Mouse (Mus musculus): ENCODE results near the gene Fam221b. TPM values are rescaled to one million over a fixed set of nuclear protein-coding genes. Genes with fewer than 3 reads are reported as not detected.

Gene Fam221b
- 2.7 and 3.3 TPM in 2 replicates for polyA plus RNA-seq (2015; fragmentation: Nextera tagmentation; extraction: Ambion mirVana)

- 2% methylated on average over 38 of the region's 41 CpGs for WGBS
- H3K4me3 ChIP-seq (replicated peaks) = peak within 1 kb of the TSS; percentile 75
- H3K4me2 ChIP-seq = peak within 1 kb of the TSS; percentile 82
These were observed at the start of gene Fam221b, which contains the start of gene Tmem8b for GRCm38 (mm10) chr4:43668782-43669427. Gene Fam221b, minus strand, starts transcription at chr4:43669145. Gene Tmem8b, plus strand, starts transcription at chr4:43668971.

DNA sequence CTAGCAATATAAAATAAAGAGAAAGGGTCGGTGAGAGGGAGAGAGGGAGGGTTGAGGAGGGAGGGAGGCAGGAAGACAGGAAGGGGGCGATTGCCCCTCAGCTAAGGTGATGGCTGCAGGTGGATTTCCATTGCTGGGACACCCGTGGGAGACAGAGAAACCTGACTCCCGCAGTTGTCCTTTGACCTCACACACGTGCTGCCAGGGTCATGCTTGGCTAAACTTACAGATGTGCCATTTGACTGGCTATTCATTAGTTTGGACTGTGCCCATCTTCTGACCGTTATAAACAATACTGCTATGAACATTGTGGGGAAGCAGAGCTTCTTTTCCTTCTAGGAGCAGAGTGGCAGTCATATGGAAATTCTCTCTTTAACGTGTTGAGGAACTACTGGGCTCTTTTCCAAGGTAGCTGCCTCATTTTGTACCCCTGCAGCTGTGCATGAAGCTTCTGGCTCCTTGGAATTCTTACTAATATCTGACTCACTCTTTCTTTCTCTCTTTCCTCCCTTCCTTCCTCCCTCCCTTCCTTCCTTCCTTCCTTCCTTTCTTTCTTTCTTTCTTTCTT is 44.8 kb upstream of the Fam221b start:
- Histone ChIP-seq H3K36me3 (no peaks in the 10 kb centered on the region), H3K27me3 (peaks cover 10% of the 10 kb centered on the region), H3K27ac (no peak overlapping the region), H3K9me3 (replicated peaks) (no peaks in the 10 kb centered on the region), H3K4me1 (0 out of 2 replicates have a peak, but pooled peaks cover 6% of the 10 kb centered on the region), H3K4me2 (no peak overlapping the region), H3K4me3 (replicated peaks) (no peak overlapping the region), H3K9ac (no peak overlapping the region)
- WGBS = 22% methylated on average over 7 of the region's 7 CpGs
- no peak for ATAC-seq (replicated peaks; ENCODE audit: low FRiP score)

More at GRCm38 (mm10) chr4:43668782-43669427, at the start of gene Fam221b, which contains the start of gene Tmem8b:
- Histone ChIP-seq H3K9ac (peak within 1 kb of the TSS; percentile 78), H3K9me3 (replicated peaks) (no peaks in the 10 kb centered on the region), H3K27ac (peak within 1 kb of the TSS; percentile 68), H3K4me1 (peaks cover 21% of the 10 kb centered on the region), H3K36me3 (no peaks in the 10 kb centered on the region), H3K27me3 (peaks cover 27% of the 10 kb centered on the region)
- ATAC-seq (replicated peaks; ENCODE audit: low FRiP score) = peak; percentile 94

DNA sequence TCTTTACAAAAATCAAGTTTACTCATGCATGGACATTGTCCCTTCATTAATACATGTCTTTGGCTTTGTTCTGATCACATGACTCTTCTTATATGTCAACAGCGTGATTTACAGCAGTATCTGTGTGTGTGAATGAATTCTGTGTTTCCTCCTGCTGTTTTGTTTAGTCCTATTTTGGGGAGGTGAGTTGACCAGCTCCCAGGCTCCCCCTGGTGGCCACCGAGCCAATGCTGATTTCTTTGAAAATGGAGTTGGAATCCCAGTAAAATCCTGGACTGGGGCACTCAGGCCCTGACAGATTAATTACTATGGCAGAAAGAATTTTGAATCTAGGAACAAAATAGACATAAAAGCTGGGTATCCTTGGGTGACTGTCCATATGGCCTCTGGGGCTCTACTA is 42.9 kb upstream of the Fam221b start:
- no peak overlapping the region for H3K9ac ChIP-seq
- 4% methylated on average over 2 of the region's 2 CpGs for WGBS
- no peak overlapping the region for H3K27ac ChIP-seq
- H3K4me1 ChIP-seq = 0 out of 2 replicates have a peak, but pooled peaks cover 6% of the 10 kb centered on the region
- H3K36me3 ChIP-seq = no peaks in the 10 kb centered on the region
- H3K4me3 ChIP-seq (replicated peaks) = no peak overlapping the region
- ATAC-seq (replicated peaks; ENCODE audit: low FRiP score) = no peak
- H3K27me3 ChIP-seq = peaks cover 10% of the 10 kb centered on the region
- no peak overlapping the region for H3K4me2 ChIP-seq
- H3K9me3 ChIP-seq (replicated peaks) = no peaks in the 10 kb centered on the region

DNA sequence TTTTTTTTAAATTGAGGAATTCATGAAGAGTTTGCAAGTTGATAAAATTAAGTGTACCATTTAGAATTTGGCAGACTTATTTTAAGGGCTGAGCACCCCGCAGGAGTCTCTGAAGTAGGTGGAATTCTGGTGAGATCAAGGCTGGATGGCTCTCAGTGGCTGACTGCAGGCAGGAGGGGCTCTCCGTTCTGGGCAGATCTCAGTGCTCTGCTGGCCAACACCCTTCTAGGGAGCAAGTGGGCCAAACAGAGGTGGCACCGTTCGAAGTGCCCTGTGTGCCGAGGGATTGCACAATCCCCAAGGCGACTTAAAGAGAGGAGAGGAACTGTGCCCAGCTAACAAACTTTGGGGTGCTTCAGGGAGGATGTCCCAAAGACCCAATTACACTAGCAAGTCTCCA is 40.9 kb upstream of the Fam221b start, which contains the start of gene Olfr71:
Gene Olfr71, minus strand, starts transcription at position 387 of the 400 bp plus-strand sequence.
- H3K9ac ChIP-seq = no peak within 1 kb of the TSS
- H3K4me2 ChIP-seq = no peak within 1 kb of the TSS
- H3K4me1 ChIP-seq = 0 out of 2 replicates have a peak, but pooled peaks cover 6% of the 10 kb centered on the region
- H3K4me3 ChIP-seq (replicated peaks) = no peak within 1 kb of the TSS
- H3K36me3 ChIP-seq = no peaks in the 10 kb centered on the region
- ATAC-seq (replicated peaks; ENCODE audit: low FRiP score) = no peak
- 74% methylated on average over 6 of the region's 6 CpGs for WGBS
- peaks cover 14% of the 10 kb centered on the region for H3K27me3 ChIP-seq
- H3K27ac ChIP-seq = no peak within 1 kb of the TSS
- no peaks in the 10 kb centered on the region for H3K9me3 ChIP-seq (replicated peaks)

DNA sequence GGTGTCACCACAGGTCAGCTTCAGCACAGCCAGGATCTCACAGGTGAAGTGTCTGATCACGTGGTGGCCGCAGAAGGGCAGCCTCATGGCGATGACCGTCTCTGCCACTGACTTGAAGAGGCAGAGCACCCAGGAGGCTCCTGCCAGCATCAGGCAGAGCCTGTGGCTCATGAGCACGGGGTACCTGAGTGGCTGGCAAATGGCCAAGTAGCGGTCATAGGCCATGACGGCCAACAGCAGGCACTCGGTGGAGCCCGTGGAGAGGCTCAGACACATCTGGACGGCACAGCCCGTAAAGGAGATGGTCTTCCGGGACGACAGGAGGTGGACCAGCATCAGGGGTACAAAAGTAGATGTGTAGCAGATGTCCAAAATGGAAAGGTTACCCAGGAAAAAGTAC is 37.0 kb upstream of the Fam221b start:
- no peak overlapping the region for H3K4me3 ChIP-seq (replicated peaks)
- H3K9me3 ChIP-seq (replicated peaks) = no peaks in the 10 kb centered on the region
- no peak overlapping the region for H3K9ac ChIP-seq
- H3K27me3 ChIP-seq = peaks cover 14% of the 10 kb centered on the region
- H3K36me3 ChIP-seq = no peaks in the 10 kb centered on the region
- WGBS = 78% methylated on average over 13 of the region's 13 CpGs
- H3K4me1 ChIP-seq = 0 out of 2 replicates have a peak, but pooled peaks cover 10% of the 10 kb centered on the region
- H3K27ac ChIP-seq = no peak overlapping the region
- no peak for ATAC-seq (replicated peaks; ENCODE audit: low FRiP score)
- H3K4me2 ChIP-seq = no peak overlapping the region

DNA sequence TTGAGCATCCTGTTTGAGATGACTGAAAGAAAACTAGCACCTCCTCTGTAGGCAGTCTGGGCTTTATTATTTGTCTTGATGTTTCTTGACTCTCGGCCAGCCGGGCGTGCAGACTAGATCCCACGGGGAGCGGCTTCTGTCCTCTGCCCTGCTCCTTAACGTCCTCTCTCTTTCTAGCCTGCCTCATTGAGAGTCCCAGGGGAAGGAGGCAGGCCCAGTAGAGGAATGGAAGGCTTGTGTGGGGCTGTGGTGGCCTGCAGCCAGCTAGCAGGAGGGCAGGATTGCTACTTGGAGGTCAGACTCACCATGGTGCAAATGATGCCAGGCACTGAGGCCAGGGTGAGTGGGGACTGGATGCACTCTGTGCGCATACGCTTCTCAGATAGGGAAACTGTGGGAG is 34.9 kb upstream of the Fam221b start:
- Histone ChIP-seq H3K9me3 (replicated peaks) (no peaks in the 10 kb centered on the region), H3K36me3 (no peaks in the 10 kb centered on the region), H3K4me3 (replicated peaks) (no peak overlapping the region), H3K4me1 (0 out of 2 replicates have a peak, but pooled peaks cover 10% of the 10 kb centered on the region), H3K4me2 (no peak overlapping the region), H3K27ac (no peak overlapping the region), H3K27me3 (0 out of 2 replicates have a peak, but pooled peaks cover 4% of the 10 kb centered on the region), H3K9ac (no peak overlapping the region)
- 0 out of 2 replicates have a peak, but pooled peaks have one; percentile 15 for ATAC-seq (replicated peaks; ENCODE audit: low FRiP score)
- WGBS = 58% methylated on average over 8 of the region's 8 CpGs

GRCm38 (mm10) chr4:43703439-43703838 is 34.5 kb upstream of the Fam221b start:
- H3K27me3 ChIP-seq = 0 out of 2 replicates have a peak, but pooled peaks cover 4% of the 10 kb centered on the region
- no peak overlapping the region for H3K4me3 ChIP-seq (replicated peaks)
- no peaks in the 10 kb centered on the region for H3K9me3 ChIP-seq (replicated peaks)
- no peak for ATAC-seq (replicated peaks; ENCODE audit: low FRiP score)
- no peak overlapping the region for H3K4me2 ChIP-seq
- no peaks in the 10 kb centered on the region for H3K36me3 ChIP-seq
- 0 out of 2 replicates have a peak, but pooled peaks cover 10% of the 10 kb centered on the region for H3K4me1 ChIP-seq
- no peak overlapping the region for H3K27ac ChIP-seq
- no peak overlapping the region for H3K9ac ChIP-seq
- WGBS = 79% methylated on average over 6 of the region's 6 CpGs

- no peak for ATAC-seq (replicated peaks; ENCODE audit: low FRiP score)
- no peak within 1 kb of the TSS for H3K9ac ChIP-seq
- no peak within 1 kb of the TSS for H3K27ac ChIP-seq
- H3K27me3 ChIP-seq = no peaks in the 10 kb centered on the region
- H3K9me3 ChIP-seq (replicated peaks) = no peaks in the 10 kb centered on the region
- H3K4me3 ChIP-seq (replicated peaks) = no peak within 1 kb of the TSS
- H3K4me1 ChIP-seq = 0 out of 2 replicates have a peak, but pooled peaks cover 10% of the 10 kb centered on the region
- H3K36me3 ChIP-seq = no peaks in the 10 kb centered on the region
- 92% methylated on average over 6 of the region's 6 CpGs for WGBS
- H3K4me2 ChIP-seq = no peak within 1 kb of the TSS
These were observed 31.8 kb upstream of the Fam221b start, which contains the start of gene Olfr70 for GRCm38 (mm10) chr4:43700707-43701106. Gene Olfr70, minus strand, starts transcription at chr4:43700807.

GRCm38 (mm10) chr4:43696561-43696960 is 27.6 kb upstream of the Fam221b start:
- H3K9ac ChIP-seq = no peak overlapping the region
- no peaks in the 10 kb centered on the region for H3K9me3 ChIP-seq (replicated peaks)
- no peak overlapping the region for H3K4me2 ChIP-seq
- H3K4me3 ChIP-seq (replicated peaks) = no peak overlapping the region
- no peak for ATAC-seq (replicated peaks; ENCODE audit: low FRiP score)
- H3K27me3 ChIP-seq = no peaks in the 10 kb centered on the region
- H3K27ac ChIP-seq = no peak overlapping the region
- WGBS = 91% methylated on average over 13 of the region's 13 CpGs
- H3K4me1 ChIP-seq = no peaks in the 10 kb centered on the region
- no peaks in the 10 kb centered on the region for H3K36me3 ChIP-seq

DNA sequence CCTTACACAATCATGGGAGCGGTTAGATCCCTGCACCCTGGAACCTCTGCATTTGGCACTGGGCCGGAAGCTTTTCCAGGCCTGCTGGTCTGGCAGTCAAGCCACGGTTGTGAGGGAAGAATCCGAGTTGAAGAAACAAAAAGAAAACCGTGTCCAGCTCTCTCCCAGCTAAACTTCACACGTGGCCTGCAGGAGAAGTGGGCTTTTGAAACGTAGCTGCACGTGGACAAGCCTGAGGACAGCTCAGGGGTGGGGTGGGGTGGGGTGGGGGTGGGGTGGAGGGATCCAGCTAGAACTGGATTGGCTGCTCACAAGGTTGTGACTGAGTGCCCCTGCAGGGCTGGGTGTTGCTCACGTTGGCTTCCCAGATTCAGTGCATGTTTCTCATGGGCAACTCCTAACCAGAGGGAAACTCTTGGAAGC is 26.3 kb upstream of the Fam221b start:
- Histone ChIP-seq H3K4me3 (replicated peaks) (no peak overlapping the region), H3K9me3 (replicated peaks) (no peaks in the 10 kb centered on the region), H3K27ac (no peak overlapping the region), H3K36me3 (no peaks in the 10 kb centered on the region), H3K4me1 (no peaks in the 10 kb centered on the region), H3K4me2 (no peak overlapping the region), H3K27me3 (no peaks in the 10 kb centered on the region), H3K9ac (no peak overlapping the region)
- ATAC-seq (replicated peaks; ENCODE audit: low FRiP score) = peak; percentile 76; the same call in 1 of the 2 replicates
- WGBS = 30% methylated on average over 9 of the region's 9 CpGs

DNA sequence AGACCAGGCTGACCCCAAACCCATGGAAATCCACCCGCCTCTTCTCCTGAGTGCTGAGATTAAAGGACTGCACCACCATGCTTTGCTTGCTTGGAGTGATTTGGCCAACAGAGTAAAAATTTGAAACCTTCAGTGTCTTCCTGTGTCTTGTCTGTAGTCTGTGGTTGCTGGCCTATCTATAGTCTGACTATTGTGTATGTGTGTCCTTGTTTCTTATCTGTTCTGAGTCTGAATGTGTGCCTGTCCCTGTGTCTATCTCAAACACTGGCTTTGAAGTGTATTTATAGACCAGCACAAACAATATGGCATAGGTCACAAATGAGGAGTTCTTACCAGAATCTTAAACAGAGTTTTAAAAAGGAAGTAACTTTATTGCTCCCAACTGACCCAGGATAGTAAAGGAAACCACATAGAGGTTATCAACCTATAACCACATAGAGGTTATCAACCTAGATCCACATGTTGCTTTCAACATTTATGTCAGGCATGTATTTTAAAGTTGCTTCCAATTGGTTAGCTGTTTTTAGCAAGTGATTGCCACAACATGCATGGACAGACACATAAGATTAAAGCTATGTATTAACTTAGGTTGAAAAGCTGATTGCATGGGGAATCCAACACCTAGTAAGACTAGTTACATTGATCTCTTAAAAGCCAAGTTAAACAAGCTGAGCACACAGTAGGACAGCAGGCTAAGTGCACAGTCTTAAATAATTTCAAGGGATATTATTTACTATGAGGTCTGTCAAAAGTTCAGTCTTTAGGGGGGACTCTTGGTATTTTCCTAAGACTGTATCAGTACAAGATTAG is 25.7 kb upstream of the Fam221b start:
- no peak overlapping the region for H3K4me2 ChIP-seq
- no peak for ATAC-seq (replicated peaks; ENCODE audit: low FRiP score)
- no peak overlapping the region for H3K27ac ChIP-seq
- H3K9me3 ChIP-seq (replicated peaks) = no peaks in the 10 kb centered on the region
- no peaks in the 10 kb centered on the region for H3K27me3 ChIP-seq
- no peak overlapping the region for H3K4me3 ChIP-seq (replicated peaks)
- 0 out of 2 replicates have a peak, but pooled peaks cover 3% of the 10 kb centered on the region for H3K36me3 ChIP-seq
- no peaks in the 10 kb centered on the region for H3K4me1 ChIP-seq
- H3K9ac ChIP-seq = no peak overlapping the region
- 94% methylated on average over 1 of the region's 1 CpGs for WGBS

Measured in kidney, embryonic 15.5 days (tissue).